Mouse (Mus musculus) thymus, adult 18-20 months (tissue): ENCODE measurements at regions not wholly inside any gene's neighbourhood (a gene's known extent, or its start where the extent isn't known, plus 50 kb on each side); places are given as distances from the start of the nearest gene placed in this dataset.

Source experiments
- DNase-seq, 2 experiments: peaks; one replicate each; pipeline ENCODE4 v3.0.0; 2022; ENCODE audit warnings: mixed read lengths in 2 of 2

DNA sequence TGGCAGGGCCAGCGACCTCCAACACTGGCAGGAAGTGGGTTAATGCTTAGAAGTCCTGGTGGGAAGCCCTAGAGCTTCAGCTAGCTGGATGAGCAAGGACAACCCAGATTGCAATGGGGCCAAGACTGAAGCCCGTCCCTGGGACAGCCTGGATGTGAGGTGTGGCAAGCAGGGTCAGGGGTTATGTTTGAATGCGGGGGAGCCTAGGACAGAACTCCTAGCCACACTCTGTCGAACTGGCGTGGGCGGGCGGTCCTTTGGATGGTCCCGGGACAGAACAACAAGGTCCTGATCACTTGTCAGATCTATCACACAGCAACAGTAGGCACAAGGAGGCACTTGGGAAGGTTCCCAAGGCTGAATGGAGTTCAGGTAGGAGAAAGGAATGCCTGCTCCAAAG lies 101.1 kb upstream of the Ccnd1 start:
- no peak for DNase-seq

DNA sequence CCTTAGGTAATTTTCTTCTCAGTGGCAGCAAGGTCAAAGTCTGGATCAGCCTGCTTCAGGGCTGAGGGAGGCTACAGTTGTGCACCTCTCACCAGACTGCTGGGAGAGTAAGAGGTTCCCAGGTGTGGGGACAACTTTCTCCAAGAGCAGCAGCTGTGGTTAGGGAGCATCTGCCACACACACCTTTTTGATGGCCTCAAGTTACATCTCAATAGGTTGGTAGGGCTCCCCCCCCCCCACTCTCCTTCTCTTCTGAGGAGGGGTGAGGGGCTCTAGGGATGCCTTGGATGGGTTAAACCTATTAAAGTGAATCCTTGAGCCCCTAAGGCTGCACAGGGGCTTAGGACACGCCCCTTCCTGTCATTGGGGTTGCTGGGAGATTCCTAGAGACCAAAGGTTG lies 94.7 kb upstream of the Ccnd1 start:
- no peak for DNase-seq

DNA sequence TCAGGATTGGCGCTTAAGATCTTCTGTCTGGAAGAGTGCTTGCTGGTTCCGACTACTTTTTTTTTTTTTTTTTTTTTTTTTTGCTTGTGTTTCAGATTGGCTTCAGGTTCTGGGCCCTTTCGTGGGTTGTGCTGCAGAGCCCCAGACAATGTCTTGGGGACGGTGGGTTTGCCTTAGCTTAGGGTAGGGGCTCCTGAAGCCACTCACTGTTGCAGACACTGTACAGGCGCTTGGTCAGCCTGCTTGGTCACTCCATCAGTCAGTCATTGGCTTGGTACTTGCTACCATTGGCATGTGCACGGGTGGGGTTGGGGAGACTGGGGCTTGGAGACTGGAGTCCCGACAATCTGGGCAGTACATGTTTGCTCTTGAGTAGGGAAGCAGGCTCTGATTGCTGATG lies 91.5 kb upstream of the Ccnd1 start:
- DNase-seq = no peak

DNA sequence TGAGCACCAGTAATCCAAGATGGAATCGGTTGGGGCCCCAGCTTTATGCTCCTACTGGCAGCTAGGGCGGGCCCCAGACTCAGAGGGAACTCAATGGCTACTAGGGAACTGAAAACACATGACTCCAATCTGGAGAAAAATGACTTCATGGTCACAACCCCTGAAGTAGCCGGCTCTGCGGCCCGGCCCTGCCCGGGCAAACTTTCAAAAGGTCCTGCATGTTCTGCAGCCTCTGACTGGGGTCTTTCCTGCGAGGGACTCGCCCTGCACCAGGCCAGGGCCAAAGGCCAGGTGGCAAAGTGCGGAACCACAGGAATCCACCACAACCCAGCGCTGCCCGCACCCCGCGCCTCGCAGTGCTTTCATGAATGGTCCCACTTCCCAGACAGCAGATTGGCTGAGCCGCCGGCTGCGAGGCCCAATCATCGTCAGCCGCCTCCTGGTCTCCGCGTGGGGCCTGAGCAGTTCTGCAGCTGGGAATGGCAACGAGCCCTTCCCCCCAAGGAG lies 91.0 kb upstream of the Ccnd1 start:
- peak; percentile 62 to 64 for DNase-seq

DNA sequence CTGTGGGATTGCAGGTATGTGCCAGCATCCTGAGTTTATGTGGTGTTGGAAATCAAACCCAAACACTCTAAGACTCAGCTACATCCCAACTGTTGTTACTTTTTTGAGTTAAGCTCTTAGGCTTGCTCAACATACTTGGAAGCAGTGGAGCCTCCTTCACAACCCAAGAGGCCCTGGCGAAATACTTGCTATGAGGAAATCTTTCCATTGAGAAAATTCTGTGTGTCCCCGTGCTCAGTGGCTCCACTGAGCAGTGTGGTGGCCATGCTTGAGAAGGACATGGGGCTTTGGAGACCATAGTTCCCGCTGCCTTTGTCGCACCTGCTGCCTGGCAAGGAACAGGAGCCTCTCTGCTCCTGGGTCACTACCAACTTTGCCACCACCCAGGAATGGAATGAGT lies 89.9 kb upstream of the Ccnd1 start:
- no peak for DNase-seq

DNA sequence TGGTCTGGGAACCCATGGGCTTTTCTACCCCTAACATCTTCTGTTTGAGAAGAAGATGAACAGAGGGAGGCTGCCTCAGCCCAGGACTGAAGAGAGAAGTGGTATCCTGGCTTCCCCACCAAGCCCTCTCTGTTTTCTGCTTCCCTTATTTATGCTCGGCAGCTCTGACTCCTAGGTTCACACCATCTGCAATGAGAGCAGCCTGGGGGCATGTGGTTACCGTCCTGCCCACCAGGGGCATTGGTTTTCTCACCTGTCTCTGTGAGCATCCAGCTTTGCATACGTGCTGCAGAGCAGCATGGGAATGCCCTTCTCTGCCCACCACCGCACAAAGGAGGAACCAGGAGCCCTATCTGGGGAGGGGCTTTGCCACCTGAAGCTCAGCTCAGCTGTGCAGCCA lies 89.4 kb upstream of the Ccnd1 start:
- peak; percentile 39 to 44 for DNase-seq

DNA sequence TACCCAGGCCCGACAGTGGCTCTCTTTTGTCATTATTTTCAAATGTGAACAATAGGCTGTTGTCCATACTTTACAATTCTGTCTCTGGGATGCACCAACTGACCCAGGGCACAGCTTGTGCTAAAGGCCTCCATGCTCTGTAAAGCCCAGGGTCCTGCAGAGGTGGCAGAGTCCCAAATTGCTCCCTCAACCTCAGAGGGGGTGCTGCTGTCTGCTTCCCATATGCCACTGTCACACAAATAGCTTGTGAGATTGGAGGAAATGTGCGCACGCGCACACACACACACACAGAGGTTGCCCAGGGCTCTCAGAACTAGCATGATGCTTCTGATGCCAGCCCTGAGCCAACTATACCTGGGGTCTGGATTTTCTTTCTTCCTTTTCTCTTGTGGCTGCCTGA lies 87.3 kb upstream of the Ccnd1 start:
- no peak for DNase-seq

DNA sequence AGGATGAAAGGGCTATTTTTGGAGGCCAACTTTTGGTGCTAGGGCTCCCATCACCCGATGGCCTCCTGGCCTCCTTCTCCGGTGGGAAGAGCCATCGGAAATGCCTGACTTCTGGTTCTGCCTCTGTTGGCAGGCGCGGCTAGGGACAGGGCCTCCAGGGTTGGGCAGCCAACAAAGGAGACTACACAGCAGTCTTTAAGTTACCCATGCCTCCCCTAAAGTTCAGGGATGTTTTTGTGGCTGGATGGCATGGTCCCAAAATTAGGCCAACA lies 86.2 kb upstream of the Ccnd1 start:
- no peak for DNase-seq

DNA sequence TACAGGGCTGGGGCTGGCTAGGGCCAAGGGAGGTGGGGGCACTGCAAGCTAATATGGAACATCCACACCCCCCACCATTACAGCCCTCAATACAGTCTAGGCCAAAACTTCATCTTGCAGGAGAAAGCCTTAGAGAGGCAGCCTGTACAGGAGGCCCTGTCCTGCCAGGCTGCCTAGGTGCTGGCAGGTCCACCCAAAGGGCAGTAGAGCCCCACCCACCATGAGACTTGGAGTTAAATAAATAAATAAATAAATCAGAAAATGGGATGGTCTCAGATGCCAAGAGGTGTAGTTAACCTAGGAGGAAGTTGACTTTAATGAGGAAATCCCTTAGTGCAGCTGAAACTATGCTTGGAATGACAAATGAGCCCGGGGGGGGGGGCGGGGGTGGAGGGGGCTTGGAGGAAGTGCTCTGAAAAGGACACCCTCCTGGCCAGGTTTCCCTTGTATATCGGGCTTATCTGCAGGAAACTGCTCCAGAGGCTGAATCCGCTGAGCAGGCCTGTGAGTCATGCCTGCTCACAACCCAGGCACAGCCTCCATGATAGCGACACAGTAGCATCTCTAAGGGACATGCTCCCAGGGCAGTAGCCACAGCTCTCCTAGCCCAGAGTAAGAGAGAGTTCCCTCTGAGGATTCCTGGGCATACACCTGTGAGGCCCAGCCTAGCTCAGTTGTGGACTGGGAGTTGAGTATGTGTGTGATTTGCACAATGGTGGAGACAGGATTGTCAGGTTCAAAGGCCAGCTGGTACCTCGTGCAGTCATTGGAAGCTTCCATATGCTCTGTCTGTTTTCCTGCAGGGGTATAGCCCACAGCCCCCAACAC lies 85.7 kb upstream of the Ccnd1 start:
- DNase-seq = no peak

DNA sequence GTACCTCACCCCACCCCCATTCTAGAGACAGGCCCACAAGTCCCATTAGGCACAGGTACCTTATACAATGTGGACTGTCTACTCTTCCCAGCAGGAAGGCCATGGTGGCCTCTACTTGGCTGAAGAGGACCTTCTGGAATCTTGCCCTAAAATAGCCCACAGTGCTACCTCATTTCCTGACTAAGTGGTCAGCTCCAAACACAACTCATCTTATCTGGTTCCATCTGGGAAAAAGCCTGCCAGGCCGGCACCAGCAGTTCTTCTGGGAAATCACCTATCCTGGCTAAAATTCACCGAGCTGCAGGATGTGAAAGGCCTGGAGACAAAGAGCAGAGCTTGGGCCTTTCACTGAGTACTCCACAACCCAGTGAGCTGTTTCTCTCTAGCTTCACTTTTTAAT lies 84.9 kb upstream of the Ccnd1 start:
- DNase-seq = no peak

DNA sequence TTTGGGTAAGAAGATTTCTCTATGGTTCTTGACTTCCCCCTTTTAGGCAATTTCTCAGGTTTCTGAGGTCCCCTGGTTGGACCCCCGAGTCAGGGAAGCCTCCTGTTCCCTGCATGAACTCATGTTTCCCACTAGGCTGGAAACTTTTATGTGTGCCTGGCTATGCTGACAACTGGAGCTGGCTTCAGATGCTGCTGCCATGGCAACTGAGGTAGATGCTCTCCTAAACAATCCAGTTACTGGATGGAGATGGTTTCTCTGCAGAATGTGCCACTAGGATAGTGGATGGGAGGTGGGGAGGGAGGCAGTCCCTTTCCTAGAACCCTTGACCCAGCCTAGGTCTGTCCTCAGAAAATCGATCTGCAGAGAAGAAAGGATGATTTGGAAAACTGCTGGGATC lies 79.4 kb upstream of the Ccnd1 start:
- no peak for DNase-seq

DNA sequence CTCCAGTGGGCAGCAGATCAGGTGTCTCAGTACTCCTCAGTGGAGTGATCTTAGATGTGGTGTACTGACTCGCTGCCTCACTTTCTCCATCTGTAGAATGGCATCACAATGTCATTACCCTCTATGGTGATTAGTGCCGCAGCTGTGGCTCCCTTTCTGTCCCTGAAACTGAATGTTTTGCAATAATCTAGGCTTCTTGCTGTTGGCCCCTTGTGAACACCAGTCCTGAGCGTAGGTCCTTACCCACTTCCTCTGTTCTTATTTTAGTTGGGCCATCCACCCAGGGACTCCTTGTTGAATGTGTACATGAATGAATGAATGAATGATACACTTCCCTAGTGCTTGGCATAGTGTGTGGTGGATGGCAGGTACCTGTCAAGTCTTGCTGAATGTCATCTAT lies 78.4 kb upstream of the Ccnd1 start:
- no peak for DNase-seq

DNA sequence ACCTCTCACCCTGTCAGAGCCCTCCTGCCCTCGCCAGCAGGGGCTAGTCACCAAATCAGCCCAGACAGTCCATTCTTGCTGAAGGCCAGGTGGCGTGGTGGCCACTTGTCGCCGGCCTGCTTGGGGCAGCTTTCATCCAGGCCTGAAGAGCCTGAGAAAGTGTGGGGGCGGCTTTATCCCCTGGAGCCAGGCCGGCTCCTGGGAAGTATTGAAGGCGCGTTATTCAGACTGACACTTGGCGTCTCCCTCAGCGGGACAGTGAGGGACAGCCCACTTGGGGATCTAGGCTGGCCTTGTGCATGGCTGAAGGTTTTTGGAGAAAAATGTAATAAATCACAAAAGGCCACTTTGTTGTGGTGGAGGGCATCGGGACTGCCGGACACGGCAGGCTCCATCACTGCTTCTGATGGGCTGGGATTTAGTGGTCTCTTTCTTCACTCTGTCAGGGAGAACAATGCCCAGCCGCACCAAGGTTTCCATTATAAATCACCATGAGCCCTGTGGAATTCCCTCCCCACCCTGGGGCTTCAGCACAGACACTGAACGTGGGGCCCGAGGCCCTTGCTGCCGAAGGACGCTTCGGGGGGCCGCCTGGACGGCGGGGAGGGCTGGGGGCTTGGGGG lies 75.8 kb upstream of the Ccnd1 start:
- no peak for DNase-seq

DNA sequence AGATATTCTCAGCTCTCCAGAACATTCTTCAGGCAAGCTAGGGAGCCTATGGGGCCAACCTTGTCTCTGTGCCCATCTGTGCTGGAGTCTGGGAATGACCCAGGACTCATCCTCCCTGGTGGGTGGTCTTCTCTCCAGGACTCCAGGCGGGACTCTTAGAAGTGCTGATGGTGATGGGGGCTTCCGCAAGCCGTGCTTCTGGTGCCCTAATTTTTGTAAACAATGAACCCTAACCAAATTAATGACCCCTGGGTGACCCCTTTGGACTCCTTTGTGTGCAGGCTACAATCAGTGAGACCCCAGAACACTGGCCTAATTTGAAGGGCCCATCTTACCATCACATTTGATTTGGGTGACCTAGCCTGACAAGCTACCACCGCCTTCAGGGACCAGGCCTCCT lies 71.0 kb upstream of the Ccnd1 start:
- DNase-seq = no peak

DNA sequence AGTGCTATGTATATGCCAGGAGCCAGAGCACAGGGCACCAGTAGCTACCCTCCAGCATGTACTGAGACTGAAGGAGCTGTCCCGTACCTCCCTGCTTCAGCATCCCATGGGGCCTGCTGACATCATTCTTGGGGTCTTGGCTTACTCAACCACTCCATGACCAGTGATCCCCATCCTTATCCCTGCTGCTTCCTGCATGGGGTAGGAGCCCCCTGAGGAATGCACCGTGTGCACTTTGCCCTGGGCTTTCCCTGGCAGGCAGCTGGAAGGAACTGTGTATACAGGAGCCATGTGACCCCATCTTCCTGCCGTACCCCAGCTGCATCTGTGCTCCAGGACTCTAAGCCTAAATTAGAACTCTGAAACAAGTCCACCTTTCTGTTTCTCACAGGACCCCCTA lies 70.3 kb upstream of the Ccnd1 start:
- DNase-seq = no peak

DNA sequence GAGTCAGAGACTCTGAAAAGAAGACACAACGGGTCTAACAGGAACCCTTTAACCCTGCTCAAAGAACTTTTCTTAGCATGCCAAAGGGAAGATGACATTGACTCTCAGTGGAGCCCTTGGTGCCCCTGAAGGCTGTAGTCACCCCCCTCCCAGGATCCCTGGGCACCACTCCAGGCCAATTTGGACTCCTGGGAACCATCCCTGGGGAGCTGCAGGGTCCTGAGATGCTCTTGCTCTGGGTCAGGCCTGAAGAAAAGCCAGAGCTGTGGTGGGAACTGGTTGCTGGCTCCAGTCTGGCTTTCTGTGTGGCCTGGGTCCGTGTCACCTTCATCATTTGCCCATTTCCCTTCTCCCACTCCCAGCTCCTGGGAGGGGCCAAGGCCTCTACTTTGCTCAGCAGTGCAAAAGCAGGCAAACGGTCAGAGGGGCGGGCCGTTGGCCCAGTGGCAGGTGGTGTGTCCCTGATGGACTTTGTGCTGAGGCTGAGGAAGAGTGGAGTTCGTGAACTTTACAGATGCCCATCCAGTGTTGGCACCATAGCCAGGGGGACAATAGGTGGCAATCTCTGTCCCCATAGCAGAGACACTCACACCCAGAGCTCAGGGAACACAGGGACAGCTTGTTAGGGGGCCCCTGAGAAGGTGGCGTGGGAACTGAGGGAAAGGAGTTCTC lies 69.1 kb upstream of the Ccnd1 start:
- DNase-seq = no peak

DNA sequence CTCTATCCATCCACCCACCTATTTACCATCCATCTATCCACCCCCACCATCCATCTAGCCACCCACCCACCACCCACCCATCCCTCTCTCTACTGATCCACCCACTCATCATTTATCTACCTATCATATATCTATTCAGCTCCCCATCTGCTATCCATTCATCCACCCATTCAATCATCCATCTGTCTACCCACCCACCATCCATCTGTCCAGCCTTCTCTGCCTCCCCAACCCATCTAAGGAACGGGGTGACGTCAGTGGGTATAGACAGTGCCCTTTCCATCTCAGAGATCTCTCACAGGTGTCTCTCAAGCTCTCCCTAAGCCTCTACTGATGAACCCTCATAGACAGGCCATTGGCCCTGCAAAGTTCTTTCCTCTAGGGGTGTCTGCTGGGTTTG lies 67.5 kb upstream of the Ccnd1 start:
- no peak for DNase-seq

DNA sequence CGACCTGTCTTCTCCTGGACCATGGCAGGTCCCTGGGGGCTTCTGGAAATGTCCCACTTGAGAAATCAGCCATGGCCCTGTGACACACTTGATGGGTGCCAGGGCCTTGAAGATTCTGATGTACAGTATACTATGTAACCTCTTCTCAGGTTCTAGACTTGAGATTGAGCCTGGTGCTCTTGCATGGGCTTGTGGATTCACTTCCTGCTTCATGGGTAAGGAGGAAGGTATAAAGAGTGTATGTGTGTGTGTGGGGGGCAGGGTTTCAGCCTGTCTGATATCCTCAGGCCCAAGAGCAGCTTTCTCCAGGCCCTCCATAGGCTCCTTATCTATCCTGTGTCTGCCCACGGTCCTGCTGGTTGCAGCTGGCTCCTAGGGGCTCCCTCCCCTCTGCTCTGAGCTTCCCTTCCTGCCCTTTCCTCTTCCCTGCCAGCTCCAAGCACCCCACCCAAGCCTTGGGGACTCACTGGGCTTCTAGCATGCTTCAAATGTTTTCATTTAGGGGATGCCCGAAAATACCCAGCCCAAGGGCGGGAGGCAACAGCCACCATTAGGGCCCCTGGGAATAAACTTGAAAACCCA lies 61.9 kb upstream of the Ccnd1 start:
- DNase-seq = no peak

DNA sequence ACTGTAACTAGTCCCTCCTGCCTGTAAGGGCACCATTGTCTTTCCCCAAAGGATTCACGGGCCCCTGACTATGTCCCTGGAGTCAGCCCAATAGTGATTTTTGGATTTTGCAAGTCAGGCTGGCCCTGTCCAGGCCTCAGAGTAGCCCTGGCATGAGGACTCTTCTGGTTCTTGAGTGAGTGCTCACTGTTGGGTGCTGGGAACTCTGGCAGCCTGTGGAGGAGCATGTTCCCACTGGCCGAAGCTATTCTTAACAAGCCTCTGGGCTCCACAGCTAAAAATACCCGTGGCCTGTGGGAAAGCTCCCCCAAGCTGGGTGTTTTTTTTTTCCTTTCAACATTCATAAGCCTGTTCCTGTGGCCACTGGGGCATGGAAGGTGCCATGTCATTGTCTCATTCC lies 60.0 kb upstream of the Ccnd1 start:
- DNase-seq = no peak

DNA sequence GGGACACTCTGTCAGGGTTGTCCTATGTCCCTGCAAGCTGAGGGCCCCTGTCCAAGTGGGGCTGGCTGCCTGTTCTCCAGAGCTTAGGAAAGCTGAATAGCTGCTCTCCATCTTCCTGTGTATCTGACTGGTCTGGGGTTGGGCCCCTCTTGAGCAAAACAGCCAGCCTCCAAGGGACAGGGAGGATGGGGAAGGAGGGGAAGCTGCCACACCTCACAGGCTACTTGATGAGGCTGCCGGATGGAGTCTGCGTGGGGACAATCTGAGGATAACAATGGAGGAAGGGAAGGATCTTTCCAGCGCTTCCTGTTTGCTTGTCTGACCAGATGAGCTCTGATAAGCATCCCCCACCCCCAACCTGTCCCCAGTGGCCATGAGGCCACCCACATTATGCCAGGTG lies 57.1 kb upstream of the Ccnd1 start:
- no peak for DNase-seq

DNA sequence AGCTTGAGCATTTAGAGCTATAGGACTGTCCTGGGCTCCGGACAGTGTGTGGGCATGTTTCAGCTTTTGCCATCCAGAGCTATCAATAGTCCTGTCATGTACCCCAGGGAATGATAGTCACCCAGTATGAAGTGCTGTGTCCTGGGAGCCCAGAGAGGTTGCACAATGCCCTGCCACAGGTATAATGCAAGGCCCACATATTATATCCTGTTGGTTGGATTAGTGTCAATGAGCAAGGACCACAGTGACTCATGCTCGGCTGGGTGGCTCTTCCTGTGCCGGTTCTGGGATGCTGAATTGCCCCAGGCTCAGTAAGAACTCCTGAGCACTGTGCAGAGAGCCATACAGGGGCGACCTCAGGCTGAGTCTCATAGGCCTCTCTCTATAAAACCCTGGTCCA lies 54.5 kb upstream of the Ccnd1 start:
- DNase-seq = no peak

DNA sequence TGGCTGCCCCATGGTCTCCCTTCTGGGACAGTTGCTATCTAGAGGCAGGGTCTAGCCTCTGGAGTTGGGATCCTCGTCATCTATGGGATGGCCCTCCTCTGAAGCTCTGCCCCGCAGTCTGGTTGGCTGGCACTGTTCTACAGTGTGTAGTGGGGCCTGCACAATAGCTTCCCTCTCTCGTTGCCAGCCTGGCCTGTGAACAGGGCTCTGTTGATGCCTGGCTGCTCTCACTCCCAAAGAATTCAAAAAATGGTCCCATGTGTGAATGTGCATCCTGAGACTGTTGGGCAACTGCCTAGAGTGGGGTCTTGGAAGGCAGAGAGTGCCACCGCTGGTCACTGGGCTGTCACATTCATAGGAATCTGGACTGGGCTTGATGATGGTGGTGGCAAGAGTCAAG lies 53.8 kb upstream of the Ccnd1 start:
- DNase-seq = no peak

DNA sequence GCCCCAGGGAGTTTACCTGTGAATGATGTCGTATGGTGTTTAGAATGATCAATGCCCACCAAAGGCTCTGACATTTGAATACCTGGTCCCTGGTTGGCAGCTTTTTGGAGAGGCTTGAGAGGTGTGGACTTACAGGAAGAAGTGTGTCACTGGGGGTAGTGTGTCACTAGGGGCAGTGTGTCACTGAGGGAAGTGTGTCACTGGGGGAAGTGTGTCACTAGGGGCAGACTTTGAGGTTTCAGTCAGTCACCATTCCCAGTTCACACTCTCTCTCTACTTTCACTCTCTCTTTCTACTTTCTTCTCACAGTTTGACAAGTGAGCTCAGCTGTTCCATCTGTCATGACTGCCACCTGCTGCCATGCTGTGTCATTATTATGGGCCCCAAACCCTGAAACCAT lies 52.0 kb upstream of the Ccnd1 start:
- DNase-seq = no peak
